Mouse (Mus musculus): Measurements from ENCODE around the gene Plxnb2. TPM values are rescaled to one million over a fixed set of nuclear protein-coding genes. Genes with fewer than 3 reads are reported as not detected.

Plxnb2 gene
- polyA plus RNA-seq, 1 experiment: 194 TPM

DNA sequence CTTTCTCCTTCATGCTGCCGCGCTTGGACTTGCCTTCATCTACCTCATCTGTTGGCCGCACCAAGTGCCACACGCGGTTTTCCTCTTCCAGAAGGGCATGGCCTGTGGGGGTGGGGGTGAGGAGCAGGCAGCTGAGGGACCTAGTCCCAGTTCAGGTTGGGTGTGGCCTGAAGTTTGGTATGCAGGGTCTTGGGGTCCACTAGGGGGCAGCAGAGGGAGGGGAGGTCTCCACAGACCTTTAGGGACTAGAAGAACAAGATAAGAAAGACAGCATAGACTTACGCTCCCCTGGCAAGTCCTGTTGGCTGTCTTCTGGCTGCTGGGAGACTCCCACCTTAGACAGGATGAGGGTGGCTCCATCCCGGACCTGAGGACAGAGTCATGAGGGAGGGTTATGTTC lies 22.6 kb downstream of the Plxnb2 start:
- TF ChIP-seq CTCF (IDR thresholded peaks at IDR 0.05; ENCODE audit: borderline replicate concordance, insufficient read depth, low read length): peak; percentile 31; the same call in 1 of the 2 replicates
- no peak for TF ChIP-seq POLR2A (IDR thresholded peaks at IDR 0.05; ENCODE audit: low read depth, low read length)
- H3K4me3 ChIP-seq (ENCODE audit: insufficient read depth, low read length): no peak overlapping the region
- no peak overlapping the region for H3K27ac ChIP-seq (ENCODE audit: insufficient read depth, low read length)
- H3K4me1 ChIP-seq (ENCODE audit: control insufficient read depth, insufficient read depth, low read length): no peaks in the 10 kb centered on the region

GRCm38 (mm10) chr15:89152312-89152711 lies 28.3 kb downstream of the Plxnb2 start:
- no peak overlapping the region for H3K4me3 ChIP-seq (ENCODE audit: insufficient read depth, low read length)
- H3K27ac ChIP-seq (ENCODE audit: insufficient read depth, low read length): no peak overlapping the region
- H3K4me1 ChIP-seq (ENCODE audit: control insufficient read depth, insufficient read depth, low read length): no peaks in the 10 kb centered on the region; the same call in 1 of the 2 replicates
- TF ChIP-seq POLR2A (IDR thresholded peaks at IDR 0.05; ENCODE audit: low read depth, low read length) (no peak), CTCF (IDR thresholded peaks at IDR 0.05; ENCODE audit: borderline replicate concordance, insufficient read depth, low read length) (no peak)

DNA sequence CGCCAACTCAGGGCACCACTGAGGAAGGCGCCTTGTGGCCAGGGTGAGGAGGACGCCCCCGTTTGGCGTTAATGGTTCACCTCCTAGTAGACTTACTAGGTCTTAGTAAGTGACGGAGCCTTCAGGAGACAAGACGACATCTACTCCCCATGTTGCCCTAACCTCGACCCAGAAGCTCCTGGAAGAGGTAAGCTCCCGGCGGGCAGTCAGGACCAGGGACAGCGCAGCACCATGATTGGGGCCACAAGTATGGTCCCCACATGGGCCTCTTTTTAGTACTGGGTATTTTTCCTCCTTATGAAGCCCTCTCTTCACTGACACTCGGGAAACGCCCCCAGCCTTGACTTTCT lies 30.6 kb downstream of the Plxnb2 start:
- no peak for TF ChIP-seq CTCF (IDR thresholded peaks at IDR 0.05; ENCODE audit: borderline replicate concordance, insufficient read depth, low read length)
- no peak for TF ChIP-seq POLR2A (IDR thresholded peaks at IDR 0.05; ENCODE audit: low read depth, low read length)
- no peaks in the 10 kb centered on the region; the same call in 1 of the 2 replicates for H3K4me1 ChIP-seq (ENCODE audit: control insufficient read depth, insufficient read depth, low read length)
- no peak overlapping the region for H3K4me3 ChIP-seq (ENCODE audit: insufficient read depth, low read length)
- H3K27ac ChIP-seq (ENCODE audit: insufficient read depth, low read length): no peak overlapping the region

- peak within 1 kb of the TSS; percentile 67 for H3K4me3 ChIP-seq (ENCODE audit: insufficient read depth, low read length)
- H3K27ac ChIP-seq (ENCODE audit: insufficient read depth, low read length): no peak within 1 kb of the TSS
- TF ChIP-seq CTCF (IDR thresholded peaks at IDR 0.05; ENCODE audit: borderline replicate concordance, insufficient read depth, low read length) (no peak), POLR2A (IDR thresholded peaks at IDR 0.05; ENCODE audit: low read depth, low read length) (0 out of 2 replicates have a peak, but pooled peaks have one; percentile 32)
- H3K4me1 ChIP-seq (ENCODE audit: control insufficient read depth, insufficient read depth, low read length): no peaks in the 10 kb centered on the region; the same call in 1 of the 2 replicates
These were observed 31.1 kb downstream of the Plxnb2 start, which contains the start of gene Mapk11 for GRCm38 (mm10) chr15:89149271-89150040. Gene Mapk11, minus strand, starts transcription at chr15:89149628.

DNA sequence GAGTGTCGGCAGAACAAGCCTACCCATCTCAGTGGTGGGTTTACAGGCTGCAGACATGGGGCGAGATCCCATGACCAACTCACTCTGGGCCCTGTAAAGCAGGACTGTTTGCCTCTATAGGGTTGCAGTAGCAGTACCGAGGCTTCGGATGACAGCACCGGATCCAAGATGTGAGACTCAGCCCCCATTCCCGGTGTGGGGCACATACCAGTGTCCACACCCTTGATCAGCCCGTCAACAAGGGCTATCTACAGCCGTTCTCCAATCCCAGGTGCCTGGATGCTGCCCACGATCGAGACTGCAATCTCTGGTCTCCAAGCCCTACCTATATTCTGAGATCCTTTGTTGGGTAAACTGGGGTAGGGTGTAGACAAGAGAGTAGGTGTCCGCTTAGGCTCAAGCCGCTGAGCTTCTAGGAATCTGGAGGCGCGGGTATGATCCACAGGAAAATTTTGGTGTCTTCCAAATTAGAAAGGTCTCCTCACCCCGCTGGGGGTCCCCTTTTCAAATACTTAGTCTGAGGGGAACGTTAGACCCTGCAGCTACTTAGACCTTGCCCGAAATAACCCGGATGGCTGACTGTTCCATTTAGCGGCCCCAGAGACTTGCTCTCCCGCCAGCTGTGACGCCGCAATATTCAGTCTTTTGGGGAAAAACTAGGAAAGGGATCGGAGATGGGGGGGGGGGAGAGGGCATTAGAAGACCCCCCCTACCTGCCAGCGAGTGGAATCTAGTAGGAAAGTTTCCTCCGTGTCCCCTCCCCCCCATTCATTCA lies 31.9 kb downstream of the Plxnb2 start:
- Histone ChIP-seq H3K4me3 (ENCODE audit: insufficient read depth, low read length) (peak overlapping the region; percentile 67), H3K27ac (ENCODE audit: insufficient read depth, low read length) (no peak overlapping the region), H3K4me1 (ENCODE audit: control insufficient read depth, insufficient read depth, low read length) (no peaks in the 10 kb centered on the region; the same call in 1 of the 2 replicates)
- TF ChIP-seq POLR2A (IDR thresholded peaks at IDR 0.05; ENCODE audit: low read depth, low read length): no peak
- TF ChIP-seq CTCF (IDR thresholded peaks at IDR 0.05; ENCODE audit: borderline replicate concordance, insufficient read depth, low read length): no peak

GRCm38 (mm10) chr15:89147895-89148294 lies 32.7 kb downstream of the Plxnb2 start:
- H3K4me1 ChIP-seq (ENCODE audit: control insufficient read depth, insufficient read depth, low read length): no peaks in the 10 kb centered on the region; the same call in 1 of the 2 replicates
- H3K4me3 ChIP-seq (ENCODE audit: insufficient read depth, low read length): no peak overlapping the region

GRCm38 (mm10) chr15:89147456-89147855 lies 33.1 kb downstream of the Plxnb2 start:
- H3K4me3 ChIP-seq (ENCODE audit: insufficient read depth, low read length): no peak overlapping the region
- H3K27ac ChIP-seq (ENCODE audit: insufficient read depth, low read length): no peak overlapping the region
- TF ChIP-seq POLR2A (IDR thresholded peaks at IDR 0.05; ENCODE audit: low read depth, low read length): no peak
- TF ChIP-seq CTCF (IDR thresholded peaks at IDR 0.05; ENCODE audit: borderline replicate concordance, insufficient read depth, low read length): no peak
- H3K4me1 ChIP-seq (ENCODE audit: control insufficient read depth, insufficient read depth, low read length): no peaks in the 10 kb centered on the region; the same call in 1 of the 2 replicates

More at GRCm38 (mm10) chr15:89147895-89148294, 32.7 kb downstream of the Plxnb2 start:
- no peak overlapping the region for H3K27ac ChIP-seq (ENCODE audit: insufficient read depth, low read length)
- TF ChIP-seq CTCF (IDR thresholded peaks at IDR 0.05; ENCODE audit: borderline replicate concordance, insufficient read depth, low read length): no peak
- TF ChIP-seq POLR2A (IDR thresholded peaks at IDR 0.05; ENCODE audit: low read depth, low read length): no peak

- TF ChIP-seq CTCF (IDR thresholded peaks at IDR 0.05; ENCODE audit: borderline replicate concordance, insufficient read depth, low read length): no peak
- no peak for TF ChIP-seq POLR2A (IDR thresholded peaks at IDR 0.05; ENCODE audit: low read depth, low read length)
- Histone ChIP-seq H3K4me3 (ENCODE audit: insufficient read depth, low read length) (no peak overlapping the region), H3K27ac (ENCODE audit: insufficient read depth, low read length) (no peak overlapping the region), H3K4me1 (ENCODE audit: control insufficient read depth, insufficient read depth, low read length) (no peaks in the 10 kb centered on the region; the same call in 1 of the 2 replicates)
These were observed 33.6 kb downstream of the Plxnb2 start for GRCm38 (mm10) chr15:89147024-89147423.

- Histone ChIP-seq H3K27ac (ENCODE audit: insufficient read depth, low read length) (no peak overlapping the region), H3K4me3 (ENCODE audit: insufficient read depth, low read length) (no peak overlapping the region)
These were observed 34.1 kb downstream of the Plxnb2 start for GRCm38 (mm10) chr15:89146537-89146936.

More at GRCm38 (mm10) chr15:89146537-89146936, 34.1 kb downstream of the Plxnb2 start:
- no peaks in the 10 kb centered on the region; the same call in 1 of the 2 replicates for H3K4me1 ChIP-seq (ENCODE audit: control insufficient read depth, insufficient read depth, low read length)
- TF ChIP-seq CTCF (IDR thresholded peaks at IDR 0.05; ENCODE audit: borderline replicate concordance, insufficient read depth, low read length) (no peak), POLR2A (IDR thresholded peaks at IDR 0.05; ENCODE audit: low read depth, low read length) (no peak)

Measured in embryonic fibroblast, embryonic 13.5 days (primary cell).